Mouse (Mus musculus) limb, embryonic 11.5 days (tissue): Measurements from ENCODE around the gene Nr2e1. TPM values are rescaled to one million over a fixed set of nuclear protein-coding genes. Genes with fewer than 3 reads are reported as not detected.

Source experiments
- ATAC-seq: fragments of 200-750 bp; cut with Nextera tagmentation; 2 replicates; pipeline ENCODE4 v1.8.0; 2017; ENCODE audit warnings: low read depth; ENCODE audit not compliant: insufficient number of reproducible peaks, low FRiP score, low TSS enrichment
- DNase-seq: peaks from one replicate; pipeline ENCODE4 v3.0.0-alpha.2; 2015; ENCODE audit warnings: low spot score
- H3K27ac ChIP-seq: fragments of 300-500 bp; sonication (generic); replicated peaks from 2 replicates; pipeline ENCODE4 v1.5.1; 2014; ENCODE audit warnings: low read depth, mild to moderate bottlenecking, low read length
- H3K27me3 ChIP-seq: fragments of 300-500 bp; sonication (generic); 2 replicates; pipeline ENCODE4 v1.6.1; 2014; ENCODE audit warnings: mild to moderate bottlenecking, low read length, mixed read lengths; ENCODE audit not compliant: control insufficient read depth, insufficient read depth
- H3K36me3 ChIP-seq: fragments of 300-500 bp; sonication (generic); 2 replicates; pipeline ENCODE4 v1.6.1; 2014; ENCODE audit warnings: mild to moderate bottlenecking, low read length, moderate library complexity, mixed read lengths; ENCODE audit not compliant: control insufficient read depth, insufficient read depth
- H3K4me1 ChIP-seq: fragments of 300-500 bp; sonication (generic); 2 replicates; pipeline ENCODE4 v1.6.1; 2014; ENCODE audit warnings: low read length, mixed read lengths; ENCODE audit not compliant: control insufficient read depth, insufficient read depth
- H3K4me2 ChIP-seq: fragments of 300-500 bp; sonication (generic); 2 replicates; pipeline ENCODE4 v1.6.1; 2014; ENCODE audit warnings: low read depth, mild to moderate bottlenecking, moderate library complexity; ENCODE audit not compliant: severe bottlenecking
- H3K4me3 ChIP-seq: fragments of 300-500 bp; sonication (generic); 2 replicates; pipeline ENCODE4 v1.5.1; 2014; ENCODE audit warnings: low read depth, low read length
- H3K9ac ChIP-seq: fragments of 300-500 bp; sonication (generic); 2 replicates; pipeline ENCODE4 v1.6.1; 2014; ENCODE audit warnings: mild to moderate bottlenecking, low read length
- H3K9me3 ChIP-seq: fragments of 300-500 bp; sonication (generic); 2 replicates; pipeline ENCODE4 v1.6.1; 2016; ENCODE audit warnings: low read length; ENCODE audit not compliant: control insufficient read depth
- polyA plus RNA-seq: library from polyadenylated mRNA; unstranded; fragments of >200 nt; fragmentation: Nextera tagmentation; extraction: Ambion mirVana; gene quantifications from 2 replicates; pipeline ENCODE4 v1.2.1, GENCODE M21; 2014

The Nr2e1 gene
- polyA plus RNA-seq, 1 experiment from 2014 or later: not detected

DNA sequence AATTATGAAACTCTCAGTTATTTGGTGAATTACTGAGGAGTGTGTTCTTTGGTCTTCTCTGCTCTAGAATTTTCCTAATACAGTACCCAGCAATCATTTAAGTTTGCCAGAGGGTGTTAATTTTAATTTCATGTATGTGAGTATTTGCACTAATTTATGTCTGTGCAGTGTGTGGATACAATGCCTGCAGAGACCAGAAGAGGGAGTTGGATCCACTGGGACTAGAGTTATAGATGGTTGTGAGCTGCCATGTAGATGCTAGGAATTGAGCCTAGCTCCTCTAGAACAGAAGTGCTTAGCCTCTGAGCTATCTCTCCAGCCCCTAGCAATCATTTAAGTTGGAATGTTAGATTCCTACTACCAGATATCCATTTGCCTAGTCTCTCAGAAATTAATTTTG is 69.3 kb downstream of the Nr2e1 start:
- Histone ChIP-seq H3K9me3 (no peaks in the 10 kb centered on the region), H3K4me3 (no peak overlapping the region), H3K36me3 (no peaks in the 10 kb centered on the region), H3K27me3 (no peaks in the 10 kb centered on the region), H3K4me2 (no peak overlapping the region), H3K9ac (no peak overlapping the region), H3K27ac (no peak overlapping the region), H3K4me1 (no peaks in the 10 kb centered on the region)
- ATAC-seq: no peak
- DNase-seq: no peak

Other genes with a start within 250 kb of the Nr2e1 start
- 4.8 and 5.9 TPM in 2 replicates for gene Afg1l, start 105.1 kb downstream of the Nr2e1 start, polyA plus RNA-seq
- gene Snx3, start 81.6 kb downstream of the Nr2e1 start, polyA plus RNA-seq: 238 and 248 TPM in 2 replicates
- gene Ostm1, start 190 bp upstream of the Nr2e1 start, polyA plus RNA-seq: 8.0 and 8.2 TPM in 2 replicates
- 29.6 and 30.6 TPM in 2 replicates for gene Sec63, start 177.9 kb upstream of the Nr2e1 start, polyA plus RNA-seq